Mouse (Mus musculus): ENCODE data around the gene Acad8. TPM values are rescaled to one million over a fixed set of nuclear protein-coding genes. Genes with fewer than 3 reads are reported as not detected.

Gene Acad8
- polyA plus RNA-seq, 1 experiment = not detected

- no peak for TF ChIP-seq CTCF (IDR thresholded peaks at IDR 0.05; ENCODE audit: insufficient read depth, low read depth, low read length)
- TF ChIP-seq POLR2A (IDR thresholded peaks at IDR 0.05; ENCODE audit: insufficient read depth, low read depth, low read length) = no peak
- Histone ChIP-seq H3K4me3 (ENCODE audit: insufficient read depth, low read depth, low read length) (no peak overlapping the region), H3K27ac (ENCODE audit: insufficient read depth, low read depth, low read length) (no peak overlapping the region), H3K4me1 (ENCODE audit: control insufficient read depth, insufficient read depth, low read length) (no peaks in the 10 kb centered on the region)
- 77% methylated on average over 3 of the region's 3 CpGs for WGBS
Observed at GRCm38 (mm10) chr9:26993900-26994299, 5.5 kb downstream of the Acad8 start.

DNA sequence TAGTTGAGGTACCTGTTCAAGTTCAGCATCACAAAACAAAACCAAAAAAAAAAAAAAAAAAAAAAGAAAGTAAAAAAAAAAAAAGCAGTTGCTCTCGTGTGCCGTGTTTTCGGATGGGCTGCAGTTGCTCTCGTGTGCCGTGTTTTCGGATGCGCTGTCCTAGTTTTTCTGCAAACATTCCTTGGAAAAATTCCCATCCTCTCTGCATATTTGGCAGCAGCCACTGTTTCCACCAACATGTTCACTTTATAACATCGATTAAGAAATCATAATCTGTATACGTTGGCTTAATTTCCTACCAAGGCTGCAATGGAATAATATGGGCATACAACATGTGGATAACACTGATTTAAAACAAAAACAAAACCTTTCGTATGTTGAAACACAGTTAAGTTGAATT is 6.2 kb downstream of the Acad8 start:
- TF ChIP-seq POLR2A (IDR thresholded peaks at IDR 0.05; ENCODE audit: insufficient read depth, low read depth, low read length) = no peak
- no peak for TF ChIP-seq CTCF (IDR thresholded peaks at IDR 0.05; ENCODE audit: insufficient read depth, low read depth, low read length)
- WGBS = 59% methylated on average over 10 of the region's 10 CpGs
- H3K27ac ChIP-seq (ENCODE audit: insufficient read depth, low read depth, low read length) = no peak overlapping the region
- no peak overlapping the region for H3K4me3 ChIP-seq (ENCODE audit: insufficient read depth, low read depth, low read length)
- H3K4me1 ChIP-seq (ENCODE audit: control insufficient read depth, insufficient read depth, low read length) = no peaks in the 10 kb centered on the region

DNA sequence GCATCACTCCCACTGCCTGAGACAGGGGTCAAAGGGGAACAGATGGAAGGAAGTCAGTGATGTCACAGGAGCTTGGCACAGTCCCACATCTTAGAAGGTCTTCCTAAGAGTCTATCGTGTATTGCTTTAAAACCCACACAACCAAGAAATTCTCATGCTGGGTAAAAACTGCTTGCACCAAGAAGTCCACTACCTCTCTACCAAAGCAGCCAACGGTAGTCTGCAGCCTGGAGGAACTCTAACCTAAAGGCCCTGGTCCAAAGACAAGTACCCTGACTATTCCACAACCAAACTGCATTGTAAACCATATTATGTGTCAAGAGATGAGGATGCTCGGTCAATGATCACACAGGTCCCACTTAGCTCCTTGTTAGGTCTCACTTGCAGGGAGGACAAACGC is 9.2 kb downstream of the Acad8 start:
- Histone ChIP-seq H3K4me3 (ENCODE audit: insufficient read depth, low read depth, low read length) (no peak overlapping the region), H3K27ac (ENCODE audit: insufficient read depth, low read depth, low read length) (no peak overlapping the region), H3K4me1 (ENCODE audit: control insufficient read depth, insufficient read depth, low read length) (peaks cover 3% of the 10 kb centered on the region; the same call in 1 of the 2 replicates)
- 94% methylated on average over 4 of the region's 4 CpGs for WGBS
- no peak for TF ChIP-seq CTCF (IDR thresholded peaks at IDR 0.05; ENCODE audit: insufficient read depth, low read depth, low read length)
- no peak for TF ChIP-seq POLR2A (IDR thresholded peaks at IDR 0.05; ENCODE audit: insufficient read depth, low read depth, low read length)

DNA sequence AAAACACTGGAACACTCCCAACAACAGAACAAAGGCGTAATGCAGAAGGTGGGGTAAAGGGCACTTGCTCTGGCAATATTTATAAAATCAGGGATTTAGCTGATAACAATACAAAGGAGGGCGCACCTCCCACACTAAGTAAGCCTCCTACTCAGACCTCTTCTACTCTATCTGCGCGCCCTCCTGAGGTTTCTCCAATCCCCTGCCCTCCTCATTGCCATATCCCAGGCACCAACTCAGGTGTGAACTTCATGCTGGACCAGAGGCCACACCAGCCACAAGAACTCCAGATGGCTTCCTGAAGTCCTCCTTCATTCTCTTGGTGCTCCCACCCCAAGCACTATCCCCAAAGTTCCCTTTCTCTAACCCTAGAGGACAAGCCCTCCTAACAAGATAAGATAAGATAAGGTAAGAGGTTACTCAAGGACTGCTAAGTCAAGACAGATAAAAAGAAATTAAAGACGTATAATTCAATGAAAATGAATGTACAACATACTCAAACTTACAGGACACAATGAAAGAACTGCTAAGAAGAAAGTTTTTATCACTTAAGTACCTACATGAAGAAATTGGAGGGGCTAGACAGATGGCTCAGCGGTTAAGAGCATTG is 13.6 kb downstream of the Acad8 start:
- 73% methylated on average over 6 of the region's 6 CpGs for WGBS

GRCm38 (mm10) chr9:26985090-26985613 is 14.2 kb downstream of the Acad8 start:
- Histone ChIP-seq H3K27ac (ENCODE audit: insufficient read depth, low read depth, low read length) (peak overlapping the region; percentile 28; the same call in 1 of the 2 replicates), H3K4me1 (ENCODE audit: control insufficient read depth, insufficient read depth, low read length) (peaks cover 5% of the 10 kb centered on the region), H3K4me3 (ENCODE audit: insufficient read depth, low read depth, low read length) (no peak overlapping the region)
- WGBS = 60% methylated on average over 2 of the region's 2 CpGs
- TF ChIP-seq POLR2A (IDR thresholded peaks at IDR 0.05; ENCODE audit: insufficient read depth, low read depth, low read length) (no peak), CTCF (IDR thresholded peaks at IDR 0.05; ENCODE audit: insufficient read depth, low read depth, low read length) (no peak)

More for the DNA sequence above, 13.6 kb downstream of the Acad8 start:
- TF ChIP-seq CTCF (IDR thresholded peaks at IDR 0.05; ENCODE audit: insufficient read depth, low read depth, low read length) (no peak), POLR2A (IDR thresholded peaks at IDR 0.05; ENCODE audit: insufficient read depth, low read depth, low read length) (no peak)
- H3K27ac ChIP-seq (ENCODE audit: insufficient read depth, low read depth, low read length) = peak overlapping the region; percentile 28; the same call in 1 of the 2 replicates
- H3K4me3 ChIP-seq (ENCODE audit: insufficient read depth, low read depth, low read length) = no peak overlapping the region
- H3K4me1 ChIP-seq (ENCODE audit: control insufficient read depth, insufficient read depth, low read length) = peaks cover 5% of the 10 kb centered on the region

- WGBS = 85% methylated on average over 3 of the region's 3 CpGs
- TF ChIP-seq CTCF (IDR thresholded peaks at IDR 0.05; ENCODE audit: insufficient read depth, low read depth, low read length) (no peak), POLR2A (IDR thresholded peaks at IDR 0.05; ENCODE audit: insufficient read depth, low read depth, low read length) (no peak)
Observed at GRCm38 (mm10) chr9:26978776-26979175, 20.6 kb downstream of the Acad8 start.

GRCm38 (mm10) chr9:26977754-26978153 is 21.6 kb downstream of the Acad8 start:
- Histone ChIP-seq H3K4me1 (ENCODE audit: control insufficient read depth, insufficient read depth, low read length) (peaks cover 7% of the 10 kb centered on the region; the same call in 1 of the 2 replicates), H3K4me3 (ENCODE audit: insufficient read depth, low read depth, low read length) (no peak overlapping the region), H3K27ac (ENCODE audit: insufficient read depth, low read depth, low read length) (peak overlapping the region; percentile 75)
- TF ChIP-seq CTCF (IDR thresholded peaks at IDR 0.05; ENCODE audit: insufficient read depth, low read depth, low read length) = no peak
- TF ChIP-seq POLR2A (IDR thresholded peaks at IDR 0.05; ENCODE audit: insufficient read depth, low read depth, low read length) = no peak
- 48% methylated on average over 9 of the region's 9 CpGs for WGBS

More at GRCm38 (mm10) chr9:26978776-26979175, 20.6 kb downstream of the Acad8 start:
- Histone ChIP-seq H3K27ac (ENCODE audit: insufficient read depth, low read depth, low read length) (no peak overlapping the region), H3K4me3 (ENCODE audit: insufficient read depth, low read depth, low read length) (no peak overlapping the region), H3K4me1 (ENCODE audit: control insufficient read depth, insufficient read depth, low read length) (peaks cover 7% of the 10 kb centered on the region; the same call in 1 of the 2 replicates)

DNA sequence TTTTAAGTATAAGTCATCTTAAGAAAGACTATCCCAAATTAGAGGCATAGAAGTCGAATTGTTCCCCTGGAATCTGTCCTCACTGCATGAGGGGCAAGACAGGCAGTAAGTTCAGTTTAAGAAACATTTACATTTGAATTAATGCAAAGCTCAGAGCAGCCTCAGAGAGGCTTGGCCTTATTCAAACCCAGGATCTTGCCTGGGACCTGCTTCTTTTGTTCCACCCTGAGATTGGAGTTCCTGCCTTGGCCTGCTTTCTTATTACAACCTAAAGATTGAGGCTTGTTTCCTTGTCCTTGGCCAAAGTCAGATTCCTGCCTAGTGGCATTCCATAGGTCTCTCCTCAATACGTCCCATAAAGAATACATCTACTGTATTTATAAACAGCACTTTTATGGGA is 51.6 kb downstream of the Acad8 start:
- 48% methylated on average over 2 of the region's 2 CpGs for WGBS
- Histone ChIP-seq H3K4me1 (ENCODE audit: control insufficient read depth, insufficient read depth, low read length) (no peaks in the 10 kb centered on the region), H3K27ac (ENCODE audit: insufficient read depth, low read depth, low read length) (no peak overlapping the region), H3K4me3 (ENCODE audit: insufficient read depth, low read depth, low read length) (no peak overlapping the region)
- no peak for TF ChIP-seq POLR2A (IDR thresholded peaks at IDR 0.05; ENCODE audit: insufficient read depth, low read depth, low read length)
- TF ChIP-seq CTCF (IDR thresholded peaks at IDR 0.05; ENCODE audit: insufficient read depth, low read depth, low read length) = no peak

- Histone ChIP-seq H3K4me1 (ENCODE audit: control insufficient read depth, insufficient read depth, low read length) (no peaks in the 10 kb centered on the region), H3K4me3 (ENCODE audit: insufficient read depth, low read depth, low read length) (no peak overlapping the region), H3K27ac (ENCODE audit: insufficient read depth, low read depth, low read length) (no peak overlapping the region)
- no peak for TF ChIP-seq POLR2A (IDR thresholded peaks at IDR 0.05; ENCODE audit: insufficient read depth, low read depth, low read length)
- WGBS = 59% methylated on average over 3 of the region's 3 CpGs
Observed at GRCm38 (mm10) chr9:26924146-26924545, 75.2 kb downstream of the Acad8 start.

Other genes with a start within 250 kb of the Acad8 start
- gene Glb1l2, start 193.1 kb downstream of the Acad8 start, polyA plus RNA-seq (2012; ENCODE audit: insufficient read depth, insufficient read length, low replicate concordance, missing spikeins) = not detected in 2 replicates
- gene Glb1l3, start 138.7 kb downstream of the Acad8 start, polyA plus RNA-seq (2012; ENCODE audit: insufficient read depth, insufficient read length, low replicate concordance, missing spikeins) = not detected in 2 replicates
- gene Gm1110, start 76.5 kb downstream of the Acad8 start, polyA plus RNA-seq (2012; ENCODE audit: insufficient read depth, insufficient read length, low replicate concordance, missing spikeins) = not detected in 2 replicates
- gene Thyn1, start 144 bp upstream of the Acad8 start, polyA plus RNA-seq (2012; ENCODE audit: insufficient read depth, insufficient read length, low replicate concordance, missing spikeins) = not detected in 2 replicates
- gene Vps26b, start 30.5 kb upstream of the Acad8 start, polyA plus RNA-seq (2012; ENCODE audit: insufficient read depth, insufficient read length, low replicate concordance, missing spikeins) = not detected in 2 replicates
- 124 TPM in 1 of 2 replicates, not detected in the other for gene Ncapd3, start 30.6 kb upstream of the Acad8 start, polyA plus RNA-seq (2012; ENCODE audit: insufficient read depth, insufficient read length, low replicate concordance, missing spikeins)
- not detected in 2 replicates for gene Jam3, start 155.9 kb upstream of the Acad8 start, polyA plus RNA-seq (2012; ENCODE audit: insufficient read depth, insufficient read length, low replicate concordance, missing spikeins)

Data from olfactory bulb, adult 2 months (tissue).